Mouse (Mus musculus) midbrain, postnatal 0 days (tissue): ENCODE results near the gene Shisal2a. TPM values are rescaled to one million over a fixed set of nuclear protein-coding genes. Genes with fewer than 3 reads are reported as not detected.

Source experiments
- ATAC-seq: fragments of 200-750 bp; cut with Nextera tagmentation; 2 replicates; pipeline ENCODE4 v1.8.0; 2017; ENCODE audit warnings: moderate number of reproducible peaks, mild to moderate bottlenecking, moderate TSS enrichment, moderate library complexity; ENCODE audit not compliant: low FRiP score
- DNase-seq: peaks from one replicate; pipeline ENCODE4 v3.0.0-alpha.2; 2015; ENCODE audit warnings: low spot score
- H3K27ac ChIP-seq: fragments of 300-500 bp; sonication (generic); 2 replicates; pipeline ENCODE4 v1.5.1; 2014; ENCODE audit warnings: low read depth, mild to moderate bottlenecking, low read length, mixed read lengths
- H3K27me3 ChIP-seq: fragments of 300-500 bp; sonication (generic); 2 replicates; pipeline ENCODE4 v1.6.1; 2014; ENCODE audit warnings: low read length, control low read depth, mixed read lengths; ENCODE audit not compliant: insufficient read depth
- H3K36me3 ChIP-seq: fragments of 300-500 bp; sonication (generic); 2 replicates; pipeline ENCODE4 v1.6.1; 2014; ENCODE audit warnings: low read length, control low read depth, mixed read lengths; ENCODE audit not compliant: insufficient read depth
- H3K4me1 ChIP-seq: fragments of 300-500 bp; sonication (generic); 2 replicates; pipeline ENCODE4 v1.6.1; 2014; ENCODE audit warnings: mild to moderate bottlenecking, control low read depth, antibody characterized with exemption, low read length, mixed read lengths; ENCODE audit not compliant: insufficient read depth
- H3K4me2 ChIP-seq: fragments of 300-500 bp; sonication (generic); 2 replicates; pipeline ENCODE4 v1.6.1; 2014; ENCODE audit warnings: low read depth, mild to moderate bottlenecking, low read length, mixed read lengths; ENCODE audit not compliant: poor library complexity, severe bottlenecking
- H3K4me3 ChIP-seq: fragments of 300-500 bp; sonication (generic); 2 replicates; pipeline ENCODE4 v1.5.1; 2014; ENCODE audit warnings: low read depth, mild to moderate bottlenecking, low read length, moderate library complexity
- H3K9ac ChIP-seq: fragments of 300-500 bp; sonication (generic); replicated peaks from 2 replicates; pipeline ENCODE4 v1.6.1; 2014; ENCODE audit warnings: mild to moderate bottlenecking, low read length, moderate library complexity, mixed read lengths; ENCODE audit not compliant: poor library complexity, severe bottlenecking
- H3K9me3 ChIP-seq: fragments of 300-500 bp; sonication (generic); 2 replicates; pipeline ENCODE4 v1.6.1; 2016; ENCODE audit warnings: low read length, control low read depth
- CTCF ChIP-seq: IDR thresholded peaks from 2 replicates; pipeline ENCODE4 v1.5.1; 2016; ENCODE audit warnings: antibody characterized with exemption, mild to moderate bottlenecking
- WGBS: fragments of 180-500 bp; shearing (Covaris S2); extraction: QIAGEN DNeasy Blood & Tissue Kit; methylation state at CpG from one replicate; pipeline ENCODE4 v1.1.7; 2014; 5-methylcytosine and 5-hydroxymethylcytosine counted together
- polyA plus RNA-seq: library from polyadenylated mRNA; unstranded; fragments of >200 nt; fragmentation: Nextera tagmentation; extraction: Ambion mirVana; gene quantifications from 2 replicates; pipeline ENCODE4 v1.2.1, GENCODE M21; 2015
- total RNA-seq: library from RNA; depleted of rRNA; stranded (reverse); fragments of >200 nt; gene quantifications from 2 replicates; pipeline ENCODE4 v1.2.3, GENCODE M21; 2014

The Shisal2a gene
- total and polyA plus RNA-seq, 2 experiments from 2014 or later = 0.49 to 15.5 TPM

DNA sequence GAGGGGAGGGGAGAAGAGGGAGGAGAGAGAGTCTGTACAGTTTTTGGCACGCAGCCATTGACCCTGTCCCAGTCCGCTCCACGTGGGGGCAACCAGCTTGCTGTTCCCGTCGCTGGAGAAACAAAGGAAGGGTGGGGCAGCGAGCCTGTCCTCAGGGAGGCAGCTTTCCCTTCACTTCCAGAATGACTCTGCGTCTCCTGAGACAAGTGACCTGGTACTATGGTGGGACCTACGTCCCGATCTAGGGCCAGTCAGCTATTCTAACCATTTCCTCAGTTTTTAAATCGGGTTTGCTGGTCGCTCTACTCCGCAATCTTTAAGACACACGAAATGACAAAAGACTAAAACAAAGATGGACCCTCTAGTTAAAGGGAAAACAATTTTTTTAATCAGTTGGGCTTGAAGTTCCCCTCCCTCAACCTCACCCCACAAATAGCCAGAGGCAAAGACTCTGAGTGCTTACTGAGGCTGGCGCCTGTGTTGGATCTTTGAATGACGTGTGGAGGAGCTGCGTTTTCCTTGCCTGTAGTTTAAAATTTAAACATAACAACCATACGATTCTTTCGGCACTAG is 4.6 kb upstream of the Shisal2a start:
- 2% methylated on average over 18 of the region's 18 CpGs for WGBS
- peak overlapping the region; percentile 62 for H3K9ac ChIP-seq
- H3K27me3 ChIP-seq = no peaks in the 10 kb centered on the region
- H3K4me2 ChIP-seq = peak overlapping the region; percentile 69
- H3K36me3 ChIP-seq = no peaks in the 10 kb centered on the region
- DNase-seq = peak; percentile 86
- H3K9me3 ChIP-seq = no peaks in the 10 kb centered on the region
- H3K27ac ChIP-seq = peak overlapping the region; percentile 76
- H3K4me3 ChIP-seq = peak overlapping the region; percentile 33
- peaks cover 6% of the 10 kb centered on the region; the same call in 1 of the 2 replicates for H3K4me1 ChIP-seq
- ATAC-seq = peak; percentile 62
- TF ChIP-seq CTCF = peak; percentile 27

DNA sequence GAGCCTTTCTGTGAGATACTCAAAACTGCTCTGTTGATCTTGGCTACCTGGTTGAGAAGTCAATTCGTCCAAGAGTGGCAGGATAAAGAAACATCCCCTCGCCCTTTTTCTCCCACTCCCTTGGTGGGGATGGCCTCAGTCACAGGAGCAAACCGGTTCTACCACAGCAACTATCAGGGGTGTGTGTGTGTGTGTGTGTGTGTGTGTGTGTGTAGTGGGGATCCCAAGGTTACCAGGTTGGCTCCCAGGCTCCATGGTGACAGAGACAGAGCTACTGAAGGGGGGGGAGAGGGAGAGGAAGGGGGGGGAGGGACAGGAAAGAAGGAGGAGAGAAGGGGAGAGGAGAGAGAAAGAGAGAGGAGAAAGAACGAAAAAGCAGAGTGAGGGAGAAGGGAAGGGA is 4.0 kb upstream of the Shisal2a start:
- H3K27ac ChIP-seq = peak overlapping the region; percentile 76
- no peak overlapping the region for H3K4me3 ChIP-seq
- no peak overlapping the region for H3K9ac ChIP-seq
- H3K36me3 ChIP-seq = no peaks in the 10 kb centered on the region
- no peak for TF ChIP-seq CTCF
- peaks cover 6% of the 10 kb centered on the region; the same call in 1 of the 2 replicates for H3K4me1 ChIP-seq
- H3K9me3 ChIP-seq = no peaks in the 10 kb centered on the region
- peak overlapping the region; percentile 69 for H3K4me2 ChIP-seq
- 38% methylated on average over 4 of the region's 4 CpGs for WGBS
- ATAC-seq (peak; percentile 42; the same call in 1 of the 2 replicates), DNase-seq (no peak)
- no peaks in the 10 kb centered on the region for H3K27me3 ChIP-seq

DNA sequence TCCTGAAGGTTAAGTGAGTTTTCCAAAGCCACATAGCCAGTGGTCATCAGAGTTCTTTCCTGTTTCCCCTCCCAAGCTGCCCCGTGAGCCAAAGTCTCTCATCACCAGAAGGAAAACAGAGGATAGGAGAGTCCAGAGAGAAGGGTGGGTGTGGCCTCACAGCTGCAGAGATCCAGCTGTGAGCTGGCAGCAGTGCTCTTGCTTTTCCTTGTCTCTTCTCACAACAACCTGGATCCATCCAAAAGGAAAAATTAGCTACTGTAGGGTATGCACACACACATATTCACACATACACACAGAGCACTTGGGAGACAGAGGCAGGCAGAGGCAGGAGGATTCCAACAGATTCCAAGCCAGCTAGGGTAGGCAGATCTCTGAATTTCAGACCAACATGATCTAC is 2.9 kb upstream of the Shisal2a start:
- Histone ChIP-seq H3K27me3 (no peaks in the 10 kb centered on the region), H3K4me3 (no peak overlapping the region), H3K27ac (no peak overlapping the region), H3K36me3 (no peaks in the 10 kb centered on the region), H3K4me2 (no peak overlapping the region), H3K4me1 (peaks cover 6% of the 10 kb centered on the region; the same call in 1 of the 2 replicates), H3K9ac (no peak overlapping the region), H3K9me3 (no peaks in the 10 kb centered on the region)
- 25% methylated on average over 1 of the region's 1 CpGs for WGBS
- ATAC-seq = no peak
- no peak for DNase-seq
- no peak for TF ChIP-seq CTCF

DNA sequence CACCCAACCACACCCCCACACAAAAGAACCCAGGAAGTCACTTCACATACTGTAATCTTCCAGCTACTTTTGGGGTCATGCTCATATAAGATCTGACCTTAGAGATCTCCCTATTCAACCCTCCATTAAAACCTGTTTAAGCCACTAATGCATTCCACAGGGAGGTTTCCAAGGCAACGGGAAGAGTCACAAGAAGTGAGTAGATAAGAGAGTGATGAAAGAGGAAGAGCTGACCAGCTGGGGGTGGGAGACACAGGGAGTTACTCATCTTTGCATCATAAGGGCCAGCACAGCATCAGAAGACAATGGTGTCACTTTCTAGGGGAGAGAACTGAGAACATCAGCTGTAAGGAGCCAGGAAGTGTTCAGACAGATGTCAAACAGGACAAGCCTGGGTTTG is 3.0 kb downstream of the Shisal2a start:
- Histone ChIP-seq H3K9me3 (no peaks in the 10 kb centered on the region), H3K4me3 (no peak overlapping the region), H3K36me3 (no peaks in the 10 kb centered on the region; the same call in 1 of the 2 replicates), H3K9ac (no peak overlapping the region), H3K4me1 (peaks cover 6% of the 10 kb centered on the region; the same call in 1 of the 2 replicates), H3K27me3 (no peaks in the 10 kb centered on the region), H3K4me2 (no peak overlapping the region), H3K27ac (no peak overlapping the region)
- DNase-seq = no peak
- 18% methylated on average over 1 of the region's 1 CpGs for WGBS
- no peak for ATAC-seq
- no peak for TF ChIP-seq CTCF

DNA sequence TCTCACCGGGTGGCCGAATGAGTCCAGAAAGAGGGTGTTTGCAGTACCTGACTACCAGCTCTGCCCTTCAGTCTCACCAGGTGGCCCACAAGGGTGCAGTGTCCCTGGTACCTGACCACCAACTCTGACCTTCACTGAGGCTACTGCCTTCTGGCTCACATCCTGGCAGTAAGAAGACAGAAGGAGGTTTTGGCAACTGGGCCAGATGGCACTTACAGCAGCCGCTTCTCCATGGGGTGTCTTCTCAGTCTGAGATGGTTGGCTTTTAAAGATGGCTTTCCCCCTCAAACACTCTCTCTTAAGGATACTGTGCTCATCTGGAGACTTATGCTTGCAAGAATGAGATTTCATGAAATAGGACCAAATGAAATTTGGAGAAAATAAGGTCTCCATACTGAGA is 3.7 kb downstream of the Shisal2a start:
- no peaks in the 10 kb centered on the region; the same call in 1 of the 2 replicates for H3K36me3 ChIP-seq
- no peaks in the 10 kb centered on the region for H3K9me3 ChIP-seq
- no peaks in the 10 kb centered on the region for H3K27me3 ChIP-seq
- no peak overlapping the region for H3K4me2 ChIP-seq
- no peak overlapping the region for H3K27ac ChIP-seq
- no peak for ATAC-seq
- H3K4me3 ChIP-seq = no peak overlapping the region
- peak; percentile 60 for DNase-seq
- peaks cover 6% of the 10 kb centered on the region; the same call in 1 of the 2 replicates for H3K4me1 ChIP-seq
- 83% methylated on average over 3 of the region's 3 CpGs for WGBS
- no peak overlapping the region for H3K9ac ChIP-seq
- no peak for TF ChIP-seq CTCF

DNA sequence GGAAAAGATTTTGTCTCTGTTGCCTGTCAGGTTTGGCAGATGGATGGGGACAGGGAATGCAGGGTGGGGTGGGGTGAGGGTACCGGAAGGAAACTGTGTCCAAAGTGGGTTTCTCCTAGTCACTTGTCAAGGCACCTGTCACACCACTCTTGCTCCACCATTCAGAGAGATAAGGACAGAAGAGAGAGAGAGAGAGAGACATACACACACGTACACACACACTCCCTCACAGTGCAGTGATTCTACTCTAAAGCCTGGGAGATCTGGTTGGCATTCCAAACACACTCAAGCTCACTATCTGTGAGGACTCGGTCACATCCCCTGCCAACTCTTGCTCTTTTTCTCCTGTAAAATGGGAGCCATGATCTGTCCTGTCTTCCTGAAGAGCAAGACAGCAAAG is 11.0 kb downstream of the Shisal2a start:
- Histone ChIP-seq H3K27me3 (no peaks in the 10 kb centered on the region), H3K4me3 (no peak overlapping the region), H3K9ac (no peak overlapping the region), H3K4me1 (no peaks in the 10 kb centered on the region), H3K36me3 (no peaks in the 10 kb centered on the region), H3K4me2 (no peak overlapping the region), H3K9me3 (no peaks in the 10 kb centered on the region), H3K27ac (no peak overlapping the region)
- DNase-seq (no peak), ATAC-seq (no peak)
- 80% methylated on average over 3 of the region's 3 CpGs for WGBS
- no peak for TF ChIP-seq CTCF
